Mouse (Mus musculus) cerebellum, postnatal 25 days (tissue): ENCODE measurements at regions not wholly inside any gene's neighbourhood (a gene's known extent, or its start where the extent isn't known, plus 50 kb on each side); places are given as distances from the start of the nearest gene placed in this dataset.

Experiments
- DNase-seq, 2 experiments: peaks; one replicate each; pipeline ENCODE4 v3.0.0; 2021; ENCODE audit warnings: mixed read lengths in 2 of 2

DNA sequence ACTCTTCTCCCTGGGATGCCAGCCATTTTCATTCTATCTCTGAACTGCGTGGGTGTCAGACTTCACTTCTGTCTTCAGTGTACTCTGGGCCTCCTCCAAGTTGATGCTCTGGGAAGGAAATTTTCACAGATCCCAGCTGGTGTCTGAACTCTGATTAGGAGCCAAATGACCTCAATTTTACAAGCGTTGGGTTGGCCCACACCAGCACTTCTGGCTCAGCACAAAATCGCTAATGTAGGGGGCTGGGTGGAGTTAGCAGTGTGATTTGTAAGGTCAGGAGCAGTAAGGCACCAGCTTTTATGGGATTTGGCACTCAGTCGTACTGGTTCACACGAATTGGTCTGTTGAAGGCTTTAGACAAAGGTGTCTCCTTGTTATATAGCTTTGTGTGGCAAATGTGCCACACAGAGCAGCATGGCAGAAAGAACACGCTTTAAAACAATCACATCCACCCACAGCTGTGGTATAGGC lies 576.3 kb upstream of the Kdm8 start:
- DNase-seq = peak; percentile 50 to 54

DNA sequence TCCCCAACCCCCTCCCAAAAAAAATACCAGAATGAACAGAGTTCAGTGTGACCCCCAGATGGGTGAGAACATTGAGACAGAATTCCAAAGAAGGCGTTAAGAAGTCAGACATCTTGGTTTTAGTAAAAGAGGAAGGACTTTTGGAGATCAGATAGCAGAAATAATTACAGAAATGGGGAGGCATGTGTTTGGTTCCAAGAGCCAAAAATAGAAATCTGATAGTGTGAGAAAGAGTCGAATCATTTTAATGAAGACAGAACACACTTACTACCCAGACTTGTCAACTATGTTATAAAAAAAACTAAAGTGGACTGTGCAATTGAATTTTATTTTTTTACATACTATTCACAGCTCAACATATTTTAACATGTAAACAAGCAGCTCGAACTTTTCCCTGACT lies 575.9 kb upstream of the Kdm8 start:
- no peak for DNase-seq

DNA sequence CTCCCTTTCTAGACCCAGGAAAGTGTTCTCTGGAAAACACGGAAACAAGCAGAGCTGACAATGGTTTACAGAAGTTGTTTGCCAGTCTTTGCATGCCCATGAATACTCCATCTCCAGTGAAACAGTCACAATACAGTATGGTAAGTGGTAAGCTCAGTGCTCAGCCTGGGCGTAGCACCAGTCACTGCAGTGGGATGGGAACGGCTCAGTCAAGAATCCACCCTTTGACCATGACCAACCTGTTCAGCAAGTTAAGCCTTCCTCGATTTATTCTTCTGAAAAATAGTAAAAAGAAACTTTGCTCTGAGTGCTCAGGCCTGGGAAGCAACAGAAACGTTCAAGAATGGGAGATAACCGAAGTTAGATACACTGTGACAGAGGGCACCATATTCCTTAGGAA lies 563.7 kb upstream of the Kdm8 start:
- DNase-seq = no peak

DNA sequence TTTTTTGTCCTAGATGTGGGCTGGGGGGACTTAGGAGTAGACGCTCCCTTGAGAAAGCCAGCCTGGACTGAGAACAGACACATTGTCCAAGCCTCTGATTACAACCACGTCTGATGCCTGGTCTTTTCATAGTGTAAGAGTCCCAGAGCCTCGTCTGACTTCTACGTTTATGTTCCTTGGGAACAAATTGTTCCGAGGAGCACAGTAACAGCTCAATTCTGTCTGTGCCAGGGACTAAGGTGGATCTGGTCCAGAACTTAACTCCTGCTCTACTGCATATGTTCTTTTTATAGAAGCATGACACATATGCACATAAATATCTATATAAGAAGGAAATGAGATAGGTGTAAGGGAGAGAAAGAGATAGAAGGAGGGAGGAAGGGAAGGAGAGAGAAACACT lies 537.2 kb upstream of the Kdm8 start:
- DNase-seq = peak in 1 of 2 experiments; percentile 14

DNA sequence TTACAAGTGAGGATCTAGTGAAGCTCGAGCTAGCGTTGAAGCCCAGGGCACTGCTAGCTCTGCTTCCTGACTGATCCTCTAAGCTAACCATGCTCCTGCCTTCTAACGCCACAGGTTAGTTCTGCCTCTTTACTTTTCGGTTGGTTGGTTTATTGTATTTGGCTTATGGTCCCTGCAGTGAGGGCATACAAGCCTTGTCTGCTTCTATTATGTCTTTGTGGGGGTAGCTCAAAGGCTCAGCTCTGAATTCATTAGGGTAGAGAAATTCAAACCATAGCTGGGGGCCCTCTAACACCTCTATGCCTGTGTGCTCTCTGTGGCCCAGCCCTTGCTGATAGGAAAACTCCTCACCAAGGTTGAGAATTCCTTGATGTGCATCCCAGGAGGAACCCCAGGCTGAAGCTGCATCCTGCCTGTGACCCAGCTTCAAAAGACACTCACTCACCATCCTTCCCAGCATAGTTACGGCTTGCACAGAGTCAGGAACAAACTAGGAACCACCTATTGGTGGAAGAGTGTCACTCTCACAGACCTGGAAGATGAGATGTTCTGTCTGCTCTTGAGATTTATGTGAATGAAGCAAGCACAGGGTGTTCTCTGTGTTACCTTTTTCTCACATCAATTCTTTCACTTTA lies 536.7 kb upstream of the Kdm8 start:
- peak in 1 of 2 experiments; percentile 12 for DNase-seq

DNA sequence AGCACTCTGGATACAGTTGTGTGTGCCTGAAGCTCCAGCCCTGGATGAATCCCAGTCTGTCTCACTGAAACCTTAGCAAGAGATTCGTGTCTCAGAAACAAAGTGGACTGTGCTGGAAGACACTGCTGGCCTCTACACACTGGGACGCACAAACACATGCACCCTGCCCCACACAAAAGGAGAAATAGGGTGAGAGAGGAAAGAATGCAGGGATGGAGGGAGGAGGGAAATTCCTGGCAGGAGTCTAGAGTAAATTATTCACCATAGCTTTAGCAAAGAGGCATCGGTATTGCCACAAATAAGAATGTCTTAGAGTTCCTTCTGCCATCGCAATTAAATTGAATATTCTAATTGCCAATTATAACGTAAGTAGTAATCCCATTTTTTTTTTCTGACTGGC lies 530.4 kb upstream of the Kdm8 start:
- no peak for DNase-seq

DNA sequence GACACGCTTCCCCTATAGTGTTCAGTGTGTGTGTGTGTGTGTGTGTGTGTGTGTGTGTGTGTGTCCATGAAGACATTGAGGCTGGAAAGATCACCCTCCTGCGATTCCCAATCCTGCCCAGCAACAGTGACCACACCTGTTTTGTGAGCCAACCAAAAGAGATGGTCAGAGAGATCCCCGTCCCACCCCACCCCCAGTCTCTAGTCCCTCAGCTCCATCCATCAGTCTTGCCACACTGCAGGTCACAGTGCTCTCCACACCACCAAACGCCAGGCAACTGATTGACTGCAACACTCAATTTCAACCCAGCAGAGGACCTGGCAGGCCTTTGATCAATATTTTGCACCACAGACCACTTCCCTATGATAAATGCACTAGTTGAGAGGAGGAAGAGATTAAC lies 530.0 kb upstream of the Kdm8 start:
- DNase-seq = no peak

DNA sequence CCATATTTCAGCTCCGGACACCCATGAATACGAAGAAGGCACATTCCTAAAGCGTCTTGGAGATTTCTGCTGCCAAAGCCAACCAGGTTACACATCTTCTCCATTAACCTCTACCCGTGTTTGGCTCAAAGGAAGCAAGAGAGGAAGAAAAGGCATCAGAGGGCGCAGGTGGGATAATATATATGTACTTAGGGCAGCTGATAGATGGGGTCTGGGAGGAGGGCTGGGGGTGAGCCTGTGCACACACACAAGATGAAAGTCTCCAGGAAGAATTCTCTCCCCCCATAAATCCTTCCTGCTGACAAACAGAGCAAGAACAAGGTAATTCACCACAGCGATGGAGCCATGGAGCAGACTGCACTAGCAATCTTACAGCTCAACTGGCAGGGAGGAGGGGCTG lies 529.5 kb upstream of the Kdm8 start:
- no peak for DNase-seq

DNA sequence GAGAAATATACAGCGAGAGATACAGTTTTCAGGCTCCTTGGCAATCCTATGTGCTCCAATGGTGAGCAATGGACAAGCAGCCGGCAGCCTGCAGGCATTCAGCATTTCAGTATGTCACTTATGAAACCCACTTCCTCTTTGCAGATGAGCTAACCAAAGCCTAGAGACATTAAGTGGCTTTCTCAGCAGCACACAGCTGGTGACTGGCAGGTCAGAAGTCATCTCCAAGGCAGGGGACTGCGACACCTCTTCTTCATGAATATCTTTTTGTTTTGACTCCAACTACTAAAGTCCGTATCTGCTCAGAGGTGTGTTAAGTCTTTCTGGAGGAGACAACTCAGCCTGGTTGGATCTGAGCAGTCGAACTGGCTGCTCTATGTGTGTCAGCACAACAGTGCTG lies 528.8 kb upstream of the Kdm8 start:
- no peak for DNase-seq

DNA sequence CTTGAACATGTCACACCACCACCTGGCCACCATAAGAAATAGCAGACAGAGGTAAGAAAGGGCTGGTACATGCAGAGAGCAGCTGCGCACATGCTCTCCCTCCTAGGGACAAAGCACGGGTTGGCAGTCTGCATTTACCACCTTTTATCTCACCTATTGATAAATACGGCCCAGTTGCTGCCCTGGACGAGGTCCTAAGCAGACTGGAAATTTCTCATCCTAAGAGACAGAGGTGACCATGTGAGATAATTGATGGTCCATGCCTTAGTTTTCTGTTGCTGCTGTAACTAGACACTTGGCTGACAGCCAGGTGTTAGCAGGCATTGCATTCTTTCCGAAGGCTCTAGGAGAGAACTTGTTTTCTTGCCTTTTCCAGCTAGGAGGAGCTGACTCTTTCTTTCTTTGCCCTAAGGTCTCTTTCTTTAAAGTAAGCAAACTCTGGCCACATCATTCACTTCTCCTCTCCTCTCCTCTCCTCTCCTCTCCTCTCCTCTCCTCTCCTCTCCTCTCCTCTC lies 526.8 kb upstream of the Kdm8 start:
- DNase-seq = peak in 1 of 2 experiments; percentile 22

DNA sequence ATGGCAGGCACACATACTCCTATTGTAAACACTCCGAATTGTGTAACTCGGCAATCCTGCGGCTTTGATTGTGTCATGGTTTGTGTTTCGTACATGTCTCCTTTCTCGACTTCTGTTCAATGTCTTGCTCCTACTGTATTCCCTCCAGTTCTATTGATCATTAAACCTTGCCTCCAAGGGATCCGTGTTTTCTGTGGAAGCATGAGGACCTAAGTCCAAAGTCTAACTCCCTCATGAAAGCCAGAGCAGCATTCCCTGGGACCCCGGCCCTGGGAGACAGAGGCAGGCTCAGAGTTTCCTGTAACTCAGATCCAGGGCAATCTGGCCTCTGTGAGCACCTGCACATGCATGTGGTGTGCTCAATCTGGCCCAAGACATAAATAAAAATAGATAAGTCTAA lies 521.7 kb upstream of the Kdm8 start:
- DNase-seq = no peak

DNA sequence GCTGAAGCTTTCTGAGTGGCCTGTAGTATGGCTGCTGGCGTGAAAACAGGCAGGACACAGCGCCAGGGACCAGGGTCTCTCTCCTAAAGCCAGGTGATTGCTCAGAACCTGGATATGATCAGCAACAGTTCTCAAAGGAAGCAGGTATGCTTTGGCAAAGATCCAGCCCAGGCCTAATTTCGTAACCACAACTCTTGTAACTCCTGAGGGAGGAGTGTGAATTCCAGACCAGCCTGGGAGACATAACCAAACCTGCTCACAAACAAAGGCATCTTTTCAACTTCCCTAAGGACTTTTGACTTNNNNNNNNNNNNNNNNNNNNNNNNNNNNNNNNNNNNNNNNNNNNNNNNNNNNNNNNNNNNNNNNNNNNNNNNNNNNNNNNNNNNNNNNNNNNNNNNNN lies 510.9 kb upstream of the Kdm8 start:
- no peak for DNase-seq

DNA sequence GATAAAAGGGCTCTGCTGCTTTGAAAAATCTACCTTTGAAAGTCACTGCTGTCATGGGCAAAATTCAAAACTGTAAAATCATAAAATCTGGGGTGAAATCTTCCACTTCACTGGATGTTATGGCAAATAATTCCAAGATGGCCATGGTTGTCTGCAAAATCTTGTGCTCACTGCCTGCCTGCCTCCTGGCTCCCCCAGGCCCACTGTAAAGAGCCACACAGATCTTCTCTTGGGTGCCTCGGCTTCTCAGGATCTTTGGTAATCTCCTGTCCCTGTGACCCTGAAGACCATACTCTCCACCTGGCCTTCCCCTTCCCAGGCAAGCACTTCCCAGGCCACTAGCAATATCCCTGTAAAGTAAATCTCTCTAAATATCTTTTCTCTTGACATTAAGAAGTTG lies 505.1 kb upstream of the Kdm8 start:
- no peak for DNase-seq

DNA sequence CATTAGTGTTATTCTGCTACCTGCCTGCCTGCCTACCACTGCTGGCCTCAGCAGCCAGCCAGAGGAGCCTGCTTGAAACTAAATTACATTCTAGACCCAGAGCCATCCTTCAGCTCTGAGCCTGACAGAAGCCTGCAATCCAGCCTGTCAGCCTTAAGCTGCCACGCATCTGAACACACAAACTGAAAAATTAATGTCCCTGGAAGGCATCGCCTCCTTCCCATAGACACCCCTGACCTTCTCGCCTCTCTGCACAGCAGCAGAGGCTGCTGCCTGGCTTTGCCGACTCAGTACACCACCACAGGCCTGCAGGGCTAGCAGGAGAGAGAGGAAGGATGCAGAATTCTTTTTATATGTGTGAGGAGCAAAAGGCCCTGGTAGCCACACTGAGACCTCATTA lies 502.9 kb upstream of the Kdm8 start:
- no peak for DNase-seq

DNA sequence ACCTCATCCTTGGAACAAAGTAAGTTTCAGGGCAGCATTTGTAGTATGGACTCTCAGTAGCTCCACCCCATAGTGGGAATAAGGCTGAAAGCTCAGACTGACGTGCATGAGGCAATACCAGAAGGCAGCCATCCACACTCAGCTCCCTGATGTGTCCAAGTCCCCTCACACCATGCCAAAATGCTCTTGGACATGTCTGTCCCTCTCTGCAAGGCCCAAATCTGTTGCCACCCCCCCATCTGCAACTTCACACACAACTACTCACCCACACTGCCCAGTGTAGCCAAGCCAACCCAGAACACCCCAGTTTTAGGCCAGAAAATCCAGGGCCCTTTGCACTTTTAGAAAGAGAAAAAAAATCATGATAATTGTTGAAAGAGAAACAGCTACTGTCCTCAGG lies 498.1 kb upstream of the Kdm8 start:
- no peak for DNase-seq

DNA sequence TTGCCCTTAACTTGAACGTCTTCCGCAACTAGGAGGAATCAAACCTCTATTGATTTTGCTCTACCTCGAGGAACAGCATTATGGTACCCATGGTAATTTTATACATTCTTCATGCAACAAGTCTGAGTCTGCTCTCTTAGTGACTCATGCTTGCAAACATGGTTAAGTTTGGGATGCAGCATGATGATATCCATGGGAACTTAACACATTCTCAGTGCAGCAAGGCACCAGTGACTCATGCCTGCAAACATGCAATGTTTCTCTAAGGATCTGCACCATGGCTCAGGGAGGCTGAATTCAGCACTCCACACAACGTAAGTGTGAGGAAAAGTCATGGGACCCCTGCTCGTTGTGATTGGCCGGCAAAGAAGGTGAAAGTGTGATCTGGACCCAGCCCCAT lies 487.1 kb upstream of the Kdm8 start:
- DNase-seq = no peak

DNA sequence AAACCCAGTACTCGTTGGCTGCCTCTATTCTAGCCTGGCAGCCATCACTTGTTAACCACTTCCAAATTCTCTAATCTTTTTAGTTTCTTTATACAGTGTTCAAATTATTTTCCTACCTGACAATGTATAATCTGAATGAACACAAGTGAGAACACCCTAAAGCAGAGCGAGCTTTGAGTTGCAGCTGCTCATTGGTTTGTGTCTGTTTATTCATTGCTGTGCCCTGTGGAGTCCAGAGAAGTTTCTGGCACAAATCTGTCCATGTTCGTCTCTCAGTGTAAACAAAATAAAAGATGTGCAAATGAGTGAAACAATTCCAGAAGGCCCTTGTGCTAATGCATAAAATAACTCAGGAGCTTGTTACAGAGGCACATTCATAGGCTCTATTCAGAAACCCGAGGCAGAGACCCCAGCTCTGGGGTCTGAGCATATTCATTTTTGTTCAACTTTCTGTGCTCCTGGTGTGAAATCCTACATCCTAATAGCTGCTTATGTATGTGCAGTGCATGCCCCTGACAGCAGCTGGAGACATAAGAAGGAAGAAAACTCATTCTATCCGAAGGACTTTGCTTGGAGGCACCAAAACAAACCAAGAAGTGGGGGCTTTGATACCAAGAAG lies 469.5 kb upstream of the Kdm8 start:
- no peak for DNase-seq

DNA sequence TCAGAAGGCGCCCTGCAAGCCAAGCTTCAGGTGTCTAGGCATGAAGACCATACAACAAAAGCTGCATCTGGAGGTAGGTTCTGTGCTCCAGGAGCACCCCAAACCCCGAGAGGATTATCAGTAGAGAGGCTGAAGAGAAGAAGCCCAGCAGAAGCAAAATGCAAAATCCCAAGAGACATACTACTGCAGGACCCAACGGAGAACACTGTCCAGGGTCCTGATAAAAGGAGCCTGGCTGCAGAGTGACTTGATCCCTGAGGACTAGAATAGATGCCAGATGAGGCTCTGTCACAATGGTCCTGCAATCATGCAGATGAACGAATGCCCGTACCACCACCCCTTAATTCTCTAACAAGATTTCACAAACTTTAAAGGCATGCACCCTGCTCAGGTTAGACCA lies 455.0 kb upstream of the Kdm8 start:
- DNase-seq = no peak

DNA sequence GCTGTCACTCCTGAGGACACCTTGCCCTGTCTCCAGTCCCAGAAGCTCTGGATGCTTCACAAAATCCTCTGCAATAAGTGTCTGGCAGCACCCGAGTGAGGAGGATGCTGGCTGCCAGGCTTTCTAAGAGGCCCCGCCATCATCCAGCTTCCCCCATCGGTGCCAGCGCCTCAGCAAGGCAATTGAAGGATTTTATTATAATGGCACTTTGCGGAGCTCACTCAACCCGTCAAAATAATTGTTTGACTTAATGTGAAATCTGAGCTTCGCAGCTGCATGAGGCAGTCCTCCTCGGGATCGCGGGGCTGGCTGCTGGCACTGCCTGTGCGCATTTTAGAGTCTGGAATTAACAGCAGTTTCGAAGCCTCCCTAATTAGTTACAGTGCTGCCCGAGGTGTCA lies 453.8 kb upstream of the Kdm8 start:
- peak; percentile 19 to 20 for DNase-seq

DNA sequence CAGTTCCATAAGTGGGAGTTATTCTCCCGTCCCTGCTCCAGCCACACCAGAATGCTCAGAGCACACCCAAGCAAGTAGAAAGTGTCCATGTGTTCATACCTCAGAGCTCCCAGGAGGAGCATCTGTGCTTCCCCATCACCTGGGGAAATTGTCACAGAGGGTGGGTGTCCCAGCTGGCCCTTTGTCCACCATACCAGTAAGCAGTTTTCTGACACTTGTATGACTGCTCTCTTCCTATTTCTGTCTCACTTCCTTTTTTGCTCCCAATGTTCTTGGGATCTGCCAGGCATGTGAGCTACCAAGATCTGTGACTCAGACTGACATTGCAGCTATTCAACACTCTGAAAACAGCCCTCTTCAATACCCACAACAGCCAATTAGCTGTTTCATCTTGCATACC lies 447.9 kb upstream of the Kdm8 start:
- no peak for DNase-seq

DNA sequence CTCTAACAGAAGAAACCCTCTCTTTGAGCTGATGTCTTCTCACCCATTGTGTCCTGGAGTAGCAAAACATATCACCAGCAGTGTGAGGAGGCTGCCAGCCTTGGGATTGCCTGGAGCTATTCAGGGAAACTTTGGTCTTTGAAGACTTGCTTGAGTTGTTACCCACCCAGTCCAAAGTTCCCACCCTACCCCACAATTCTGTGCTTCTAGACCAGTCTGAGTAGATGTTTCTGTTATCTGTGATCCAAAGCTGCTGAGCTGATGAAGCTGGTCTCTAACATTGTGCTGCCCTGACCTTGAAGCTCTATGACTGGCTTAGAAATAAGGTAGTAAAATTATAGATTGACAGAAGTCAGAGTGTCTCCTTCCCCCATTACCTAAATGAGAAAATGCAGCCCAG lies 443.8 kb upstream of the Kdm8 start:
- DNase-seq = no peak

DNA sequence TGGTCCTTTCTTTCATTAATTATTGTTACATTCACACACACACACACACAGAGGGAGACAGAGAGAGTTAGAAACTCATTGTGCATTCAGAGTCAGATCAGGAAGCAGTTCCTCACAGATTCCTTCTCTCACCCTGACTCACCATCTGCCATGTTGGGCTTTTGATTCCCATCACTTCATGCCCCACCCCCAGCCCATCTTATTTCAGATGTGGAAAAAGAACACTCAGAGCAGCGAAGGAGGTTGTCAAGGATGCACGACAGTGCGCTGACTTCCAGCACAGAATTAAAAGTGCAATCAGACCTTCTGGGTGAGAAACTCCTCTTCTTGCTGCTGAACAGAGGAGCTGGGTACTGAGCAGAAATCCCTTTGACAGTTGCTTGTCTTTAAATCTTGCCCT lies 438.8 kb upstream of the Kdm8 start:
- DNase-seq = no peak

DNA sequence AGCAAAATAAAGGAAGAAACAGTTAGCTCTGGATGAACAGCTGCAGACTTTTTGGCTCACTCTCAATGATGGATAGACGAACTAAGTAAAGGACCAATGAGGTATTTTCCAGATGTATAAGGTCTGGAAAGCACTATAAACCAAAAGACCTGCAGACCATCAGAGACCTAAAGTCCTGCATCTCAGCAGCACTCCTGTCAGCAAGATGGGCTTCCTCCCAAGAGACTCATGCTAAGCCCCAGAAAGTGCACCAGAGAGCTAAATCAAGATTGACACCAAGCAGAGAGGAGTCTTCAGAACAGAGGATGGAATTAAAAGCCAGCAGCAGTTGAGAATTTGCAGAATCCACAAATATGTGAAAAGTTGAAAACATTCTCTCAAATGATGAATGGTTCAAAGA lies 425.2 kb upstream of the Kdm8 start:
- DNase-seq = no peak

DNA sequence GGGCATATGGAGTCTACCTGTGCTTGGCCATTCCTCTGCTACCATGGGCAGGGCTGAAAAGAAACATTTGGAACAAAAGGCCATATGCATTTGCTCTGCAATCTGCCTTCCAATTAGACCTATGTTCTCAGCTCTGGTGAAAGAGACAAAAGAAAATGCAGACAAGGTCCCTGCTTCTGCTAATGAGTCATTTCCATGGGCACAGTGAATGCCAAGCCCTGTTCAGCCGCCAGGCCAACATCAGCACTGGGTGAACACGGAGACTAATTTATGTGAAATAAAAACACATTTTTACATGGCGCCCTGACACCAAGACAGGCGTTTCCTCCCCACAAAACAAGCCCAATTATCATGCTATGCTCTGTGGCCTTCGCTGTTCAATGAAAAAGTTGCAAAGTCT lies 419.5 kb upstream of the Kdm8 start:
- DNase-seq = no peak

DNA sequence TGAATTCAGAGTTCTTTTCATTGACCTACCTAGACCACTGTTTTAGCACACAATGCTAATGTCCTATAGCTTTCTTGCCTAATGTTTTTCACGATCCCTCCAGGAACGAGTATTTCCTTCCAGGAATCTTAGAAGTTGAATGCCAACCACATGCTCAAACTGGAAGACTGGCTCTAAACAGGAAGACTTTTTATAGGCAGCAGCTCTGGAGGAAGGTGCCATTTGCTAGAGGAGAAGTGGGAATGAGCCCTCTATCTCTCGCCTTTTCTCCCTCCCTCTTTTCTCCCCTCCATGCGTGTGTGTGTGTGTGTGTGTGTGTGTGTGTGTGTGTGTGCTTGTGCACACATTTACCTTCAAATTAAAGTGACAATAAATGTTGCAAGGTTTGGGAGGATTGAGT lies 410.7 kb upstream of the Kdm8 start:
- no peak for DNase-seq
